Mouse (Mus musculus) cerebellum, postnatal 36 days (tissue): ENCODE results near the gene Nudt22.

Experiments used
- DNase-seq, 2 experiments: peaks; one replicate each; pipeline ENCODE4 v3.0.0; 2021 to 2022; ENCODE audit warnings: mixed read lengths in 2 of 2

The Nudt22 gene

GRCm38 (mm10) chr19:6996006-6996405, at the start of gene Nudt22, which contains the start of gene Trpt1:
Gene Nudt22 (minus strand): TSS chr19:6996117.
Gene Trpt1 (plus strand): TSS chr19:6996131.
- DNase-seq = peak; percentile 85 to 87

- DNase-seq = no peak
These were observed 48.8 kb upstream of the Nudt22 start for GRCm38 (mm10) chr19:7044706-7045105.

- DNase-seq = no peak
These were observed 48.4 kb upstream of the Nudt22 start for GRCm38 (mm10) chr19:7044279-7044678.

- no peak for DNase-seq
These were observed 45.3 kb upstream of the Nudt22 start for GRCm38 (mm10) chr19:7041171-7041570.

GRCm38 (mm10) chr19:7040637-7041130, 44.8 kb upstream of the Nudt22 start:
- DNase-seq = no peak

GRCm38 (mm10) chr19:7039841-7040636, 44.1 kb upstream of the Nudt22 start, which contains the start of gene Stip1:
Gene Stip1 (minus strand): TSS chr19:7039967.
- DNase-seq = peak; percentile 98 to 99

- DNase-seq = peak; percentile 57 to 60
These were observed 43.3 kb upstream of the Nudt22 start for GRCm38 (mm10) chr19:7039088-7039720.

GRCm38 (mm10) chr19:7034006-7034405, 38.1 kb upstream of the Nudt22 start:
- DNase-seq = no peak

- no peak for DNase-seq
These were observed 33.6 kb upstream of the Nudt22 start for GRCm38 (mm10) chr19:7029531-7029930.

- DNase-seq = peak; percentile 67 to 69
These were observed 24.3 kb upstream of the Nudt22 start for GRCm38 (mm10) chr19:7020224-7020641.

GRCm38 (mm10) chr19:7019191-7019590, 23.3 kb upstream of the Nudt22 start, which contains the start of gene Fermt3:
Gene Fermt3 (minus strand): TSS chr19:7019469.
- DNase-seq = no peak

- DNase-seq = no peak
These were observed 22.6 kb upstream of the Nudt22 start for GRCm38 (mm10) chr19:7018546-7018945.

- DNase-seq = no peak
These were observed 21.9 kb upstream of the Nudt22 start for GRCm38 (mm10) chr19:7017541-7018457.

- no peak for DNase-seq
These were observed 18.7 kb upstream of the Nudt22 start for GRCm38 (mm10) chr19:7014481-7015135.

GRCm38 (mm10) chr19:7013984-7014383, 18.1 kb upstream of the Nudt22 start:
- no peak for DNase-seq

- DNase-seq = no peak
These were observed 16.5 kb upstream of the Nudt22 start for GRCm38 (mm10) chr19:7012426-7012825.

- DNase-seq = no peak
These were observed 11.1 kb upstream of the Nudt22 start for GRCm38 (mm10) chr19:7006892-7007593.

GRCm38 (mm10) chr19:6999360-7000063, 3.6 kb upstream of the Nudt22 start:
- no peak for DNase-seq

- no peak for DNase-seq
These were observed 1.9 kb upstream of the Nudt22 start for GRCm38 (mm10) chr19:6997721-6998290.

- DNase-seq = peak; percentile 59 to 60
These were observed 494 bp downstream of the Nudt22 start for GRCm38 (mm10) chr19:6995255-6995991.
